Mouse (Mus musculus) MEL (cell line): ENCODE data around the gene Bzw2.

ENCODE experiments used
- BHLHE40 ChIP-seq: IDR thresholded peaks from 2 replicates; pipeline ENCODE4 v1.6.1; 2012; ENCODE audit warnings: low read depth, mild to moderate bottlenecking, inconsistent platforms, low read length, improper control_type of control experiment, borderline replicate concordance
- CTCF ChIP-seq, 3 experiments: IDR thresholded peaks in 2 of 3; conservative IDR thresholded peaks in 1 of 3; 2 replicates each; pipeline ENCODE4 v1.5.1; 2011 to 2012; ENCODE audit warnings: low read length in 3 of 3, low read depth in 2 of 3, mild to moderate bottlenecking in 2 of 3, improper control_type of control experiment in 1 of 3, inconsistent platforms in 1 of 3, mixed read lengths in 1 of 3, moderate library complexity in 1 of 3; ENCODE audit not compliant: control insufficient read depth in 1 of 3, insufficient read depth in 1 of 3, poor library complexity in 1 of 3, severe bottlenecking in 1 of 3
- EP300 ChIP-seq, 2 experiments: IDR thresholded peaks; 2 replicates each; pipeline ENCODE4 v1.6.1; 2011; ENCODE audit warnings: improper control_type of control experiment in 2 of 2, low read length in 2 of 2, low read depth in 1 of 2, mild to moderate bottlenecking in 1 of 2
- ETS1 ChIP-seq: IDR thresholded peaks from 2 replicates; pipeline ENCODE4 v1.6.1; 2012; ENCODE audit warnings: low read depth, mild to moderate bottlenecking, inconsistent platforms, low read length, improper control_type of control experiment, moderate library complexity
- MAX ChIP-seq: IDR thresholded peaks from 2 replicates; pipeline ENCODE4 v1.6.1; 2011; ENCODE audit warnings: low read length, improper control_type of control experiment
- MXI1 ChIP-seq: IDR thresholded peaks from 2 replicates; pipeline ENCODE4 v1.6.1; 2011; ENCODE audit warnings: mild to moderate bottlenecking, low read depth, low read length, improper control_type of control experiment
- POLR2A ChIP-seq, 2 experiments: IDR thresholded peaks; 2 replicates each; pipeline ENCODE4 v1.6.1; 2011 to 2012; ENCODE audit warnings: low read length in 2 of 2, mild to moderate bottlenecking in 2 of 2, control low read depth in 1 of 2, improper control_type of control experiment in 1 of 2, low read depth in 1 of 2, moderate library complexity in 1 of 2; ENCODE audit not compliant: control insufficient read depth in 1 of 2, insufficient read depth in 1 of 2, poor library complexity in 1 of 2
- POLR2AphosphoS2 ChIP-seq: IDR thresholded peaks from 2 replicates; pipeline ENCODE4 v1.6.1; 2011; ENCODE audit warnings: low read length, improper control_type of control experiment
- RCOR1 ChIP-seq: IDR thresholded peaks from 2 replicates; pipeline ENCODE4 v1.6.1; 2012; ENCODE audit warnings: low read depth, mild to moderate bottlenecking, inconsistent platforms, low read length, improper control_type of control experiment
- TBP ChIP-seq: IDR thresholded peaks from 2 replicates; pipeline ENCODE4 v1.8.0; 2011; ENCODE audit warnings: low read depth, low read length, improper control_type of control experiment
- USF1 ChIP-seq: IDR thresholded peaks from 2 replicates; pipeline ENCODE4 v1.6.1; 2014; ENCODE audit warnings: low read depth, mild to moderate bottlenecking, inconsistent platforms, low read length, improper control_type of control experiment, moderate library complexity
- USF2 ChIP-seq, 2 experiments: IDR thresholded peaks; 2 replicates each; pipeline ENCODE4 v1.6.1; 2011 to 2012; ENCODE audit warnings: improper control_type of control experiment in 2 of 2, low read length in 2 of 2, borderline replicate concordance in 1 of 2, inconsistent platforms in 1 of 2, low read depth in 1 of 2, mild to moderate bottlenecking in 1 of 2; ENCODE audit not compliant: insufficient read depth in 1 of 2

GRCm38 (mm10) chr12:36156101-36156636, 1.7 kb downstream of the Bzw2 start:
- TF ChIP-seq ETS1 (no peak), RCOR1 (no peak), USF1 (no peak), POLR2AphosphoS2 (no peak), POLR2A (IDR thresholded peaks at IDR 0.05; ENCODE audit: control insufficient read depth in 1 of 2, insufficient read depth in 1 of 2, low read depth in 1 of 2, low read length in 2 of 2, poor library complexity in 1 of 2) (no peak; a peak in 1 of 4 replicates), USF2 (IDR thresholded peaks at IDR 0.05; ENCODE audit: borderline replicate concordance in 1 of 2, insufficient read depth in 1 of 2, low read depth in 1 of 2, low read length in 2 of 2) (no peak), EP300 (IDR thresholded peaks at IDR 0.05; ENCODE audit: low read depth in 1 of 2, low read length in 2 of 2) (no peak), CTCF (IDR thresholded peaks at IDR 0.05 in 2 of 3, conservative IDR thresholded peaks at IDR 0.05 in 1 of 3; ENCODE audit: control insufficient read depth in 1 of 3, insufficient read depth in 1 of 3, low read depth in 2 of 3, low read length in 3 of 3, poor library complexity in 1 of 3, severe bottlenecking in 1 of 3) (no peak), BHLHE40 (no peak), TBP (no peak), MXI1 (peak; percentile 92), MAX (peak; percentile 61)
